Mouse (Mus musculus): ENCODE data around the gene Pate3.
A peak's percentile ranks its signal among the peaks of the same experiment; 100 is the strongest.
"Not testable (repeated sequence)": the region's sequence is repeated elsewhere in the genome, so short reads cannot be mapped to it uniquely, and the experiment has no call there.

The Pate3 gene

DNA sequence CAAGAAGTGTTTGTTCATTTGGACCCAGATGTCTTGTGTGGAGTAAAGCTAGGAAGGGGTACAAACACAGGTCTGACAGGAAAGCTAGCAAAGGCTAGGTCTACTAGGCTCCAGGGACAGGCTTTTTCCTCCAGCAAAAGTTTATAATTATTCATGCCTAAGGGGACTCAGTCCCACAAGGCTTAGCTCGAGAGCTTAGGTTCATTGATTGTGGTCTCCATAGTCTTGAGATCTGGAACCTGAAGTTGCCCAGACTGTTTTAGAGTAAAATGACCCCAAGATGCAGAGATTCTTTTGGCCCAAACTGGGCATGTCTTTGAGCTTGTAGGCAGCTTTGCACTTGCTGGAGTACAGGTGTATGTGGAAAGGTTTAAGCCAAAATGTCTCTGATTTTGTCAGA, at the start of gene Pate3:
Gene Pate3 (minus strand): TSS at position 101 of the 400 bp plus-strand sequence.
- DNase-seq (ENCODE audit: low read depth), result no peak

DNA sequence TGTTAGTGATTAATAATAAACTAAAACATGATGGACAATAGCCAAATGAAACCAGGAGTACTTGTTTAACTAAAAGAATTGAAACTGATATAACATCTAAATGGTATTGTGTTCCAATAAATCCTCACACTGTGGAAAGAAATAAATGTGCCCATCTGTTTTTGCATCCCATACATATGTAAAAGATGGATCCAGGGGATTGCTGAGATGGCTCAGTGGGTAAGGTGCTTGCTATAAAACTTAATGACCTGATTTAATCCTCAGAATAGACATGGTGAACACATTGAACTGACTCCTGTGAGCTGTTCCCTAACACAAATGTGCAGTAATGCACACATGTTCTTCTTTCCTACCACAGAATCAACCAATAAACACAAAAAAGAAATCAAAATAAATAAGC, 43.9 kb upstream of the Pate3 start:
- no peak for DNase-seq (ENCODE audit: low read depth)

GRCm38 (mm10) chr9:35687013-35687412, 39.0 kb upstream of the Pate3 start, which contains the start of gene Pate1:
TSS of gene Pate1 (minus strand) at chr9:35687390.
- DNase-seq (ENCODE audit: low read depth), result no peak

GRCm38 (mm10) chr9:35673557-35673956, 25.6 kb upstream of the Pate3 start:
- DNase-seq (ENCODE audit: low read depth), result no peak

- no peak for DNase-seq (ENCODE audit: low read depth)
Observed at GRCm38 (mm10) chr9:35632981-35633380, 15.0 kb downstream of the Pate3 start.

- DNase-seq (ENCODE audit: low read depth), result not testable (repeated sequence)
Observed at GRCm38 (mm10) chr9:35616784-35617183, 31.2 kb downstream of the Pate3 start.

- peak; percentile 18 for DNase-seq (ENCODE audit: low read depth)
Observed at GRCm38 (mm10) chr9:35614005-35614404, 34.0 kb downstream of the Pate3 start.

DNA sequence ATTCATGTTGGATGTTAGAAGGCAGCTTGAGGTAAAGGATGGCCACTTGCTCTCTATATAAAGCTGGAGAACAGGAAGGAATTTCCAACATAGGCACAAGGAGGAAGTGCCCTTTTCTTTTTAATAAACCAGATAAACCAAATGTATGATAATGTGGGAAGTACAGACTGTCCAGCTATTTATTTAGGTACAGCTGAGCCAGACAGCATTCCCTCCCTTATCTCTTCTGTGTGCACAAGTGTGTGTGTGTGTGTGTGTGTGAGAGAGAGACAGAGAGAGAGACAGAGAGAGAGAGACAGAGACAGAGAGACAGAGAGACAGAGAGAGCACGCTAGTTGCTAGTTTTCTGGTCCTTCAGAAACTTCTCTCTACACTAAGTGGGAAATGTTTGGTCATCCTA, 36.2 kb downstream of the Pate3 start, which contains the start of gene Pate4:
Gene Pate4 (minus strand): TSS at position 101 of the 400 bp plus-strand sequence.
- no peak for DNase-seq (ENCODE audit: low read depth)

DNA sequence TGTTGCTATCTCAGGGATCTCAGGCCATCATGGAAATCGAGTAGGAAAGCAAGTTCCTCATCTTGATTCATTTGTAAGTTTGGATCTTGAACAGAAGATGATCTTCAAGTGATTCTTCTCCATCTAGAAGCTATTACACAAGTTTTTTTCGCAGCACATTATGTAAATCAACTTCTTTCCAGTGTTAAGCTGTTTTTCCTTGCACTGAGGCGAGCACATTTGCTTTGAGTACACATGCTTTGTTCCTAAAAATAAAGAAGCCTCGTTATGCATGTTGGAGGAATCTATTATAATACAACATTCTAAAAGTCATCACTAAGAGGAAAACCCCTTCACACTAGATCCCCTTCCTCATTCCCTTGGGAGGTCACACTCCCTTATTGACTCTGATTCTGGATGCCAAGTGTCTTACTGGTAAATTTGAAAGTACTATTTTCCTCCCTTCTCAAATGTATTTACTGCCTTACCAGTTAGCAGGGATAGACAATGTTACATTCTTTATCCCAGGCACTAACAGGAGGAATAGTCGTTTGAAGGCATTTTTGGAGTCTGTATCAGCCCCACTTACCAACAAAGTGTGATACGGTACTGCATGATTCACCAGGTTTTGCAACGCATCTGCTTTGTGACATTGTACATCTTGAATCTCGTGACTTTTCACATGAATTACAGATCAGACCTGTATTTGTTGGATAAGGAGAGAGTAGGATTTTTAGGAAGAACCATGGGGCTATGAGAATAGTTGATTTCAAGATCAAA, 40.2 kb downstream of the Pate3 start:
- no peak for DNase-seq (ENCODE audit: low read depth)
